Mouse (Mus musculus) myocyte (in vitro differentiated cells): ENCODE results near the gene Wbp2nl. TPM values are rescaled to one million over a fixed set of nuclear protein-coding genes. Genes with fewer than 3 reads are reported as not detected.

Experiments
- H3K27me3 ChIP-seq: one replicate; pipeline ENCODE4 v1.6.1; 2011; ENCODE audit not compliant: control insufficient read depth, insufficient read depth, insufficient read length
- H3K36me3 ChIP-seq: one replicate; pipeline ENCODE4 v1.6.1; 2011; ENCODE audit not compliant: control insufficient read depth, insufficient read depth
- H3K4me2 ChIP-seq: one replicate; pipeline ENCODE4 v1.6.1; 2011; ENCODE audit warnings: low read depth, control low read depth
- H3K4me3 ChIP-seq: one replicate; pipeline ENCODE4 v1.5.1; 2011; ENCODE audit warnings: mild to moderate bottlenecking, control low read depth, moderate library complexity
- H3K79me2 ChIP-seq: one replicate; pipeline ENCODE4 v1.6.1; 2011; ENCODE audit not compliant: control insufficient read depth, insufficient read depth
- H3ac ChIP-seq: one replicate; pipeline ENCODE4 v1.6.1; 2011; ENCODE audit not compliant: control insufficient read depth, insufficient read length
- CEBPB ChIP-seq: IDR thresholded peaks from 2 replicates; pipeline ENCODE4 v1.6.1; 2011; ENCODE audit warnings: mild to moderate bottlenecking, moderate library complexity; ENCODE audit not compliant: poor library complexity, insufficient read depth, severe bottlenecking
- E2F4 ChIP-seq: IDR thresholded peaks from one replicate; pipeline ENCODE4 v1.6.1; 2011; ENCODE audit warnings: mild to moderate bottlenecking, control low read depth, moderate library complexity; ENCODE audit not compliant: insufficient read depth
- MAX ChIP-seq: IDR thresholded peaks from one replicate; pipeline ENCODE4 v1.6.1; 2011; ENCODE audit warnings: low read depth, mild to moderate bottlenecking, control low read depth
- MYOD1 ChIP-seq, 3 experiments: IDR thresholded peaks; one replicate each; pipeline ENCODE4 v1.6.1; 2011; ENCODE audit warnings: control low read depth in 2 of 3, low read depth in 2 of 3, mild to moderate bottlenecking in 2 of 3, moderate library complexity in 1 of 3; ENCODE audit not compliant: insufficient read length in 2 of 3, control insufficient read depth in 1 of 3
- MYOG ChIP-seq, 3 experiments: IDR thresholded peaks; one replicate each; pipeline ENCODE4 v1.6.1; 2011; ENCODE audit warnings: control low read depth in 2 of 3, low read depth in 2 of 3, mild to moderate bottlenecking in 2 of 3; ENCODE audit not compliant: insufficient read length in 2 of 3, control insufficient read depth in 1 of 3, insufficient read depth in 1 of 3
- POLR2A ChIP-seq: IDR thresholded peaks from one replicate; pipeline ENCODE4 v1.6.1; 2011; ENCODE audit warnings: low read depth, mild to moderate bottlenecking, control low read depth, moderate library complexity; ENCODE audit not compliant: insufficient read length
- POLR2AphosphoS2 ChIP-seq: IDR thresholded peaks from one replicate; pipeline ENCODE4 v1.6.1; 2011; ENCODE audit warnings: low read depth, control low read depth; ENCODE audit not compliant: insufficient read length
- REST ChIP-seq: IDR thresholded peaks from one replicate; pipeline ENCODE4 v1.6.1; 2011; ENCODE audit warnings: mild to moderate bottlenecking, control low read depth, moderate library complexity; ENCODE audit not compliant: insufficient read depth, insufficient read length
- SRF ChIP-seq: IDR thresholded peaks from one replicate; pipeline ENCODE4 v1.6.1; 2011; ENCODE audit warnings: low read depth; ENCODE audit not compliant: control insufficient read depth, insufficient read length
- TCF12 ChIP-seq: IDR thresholded peaks from one replicate; pipeline ENCODE4 v1.6.1; 2011; ENCODE audit warnings: mild to moderate bottlenecking, control low read depth; ENCODE audit not compliant: poor library complexity, insufficient read depth, severe bottlenecking
- TCF3 ChIP-seq: IDR thresholded peaks from one replicate; pipeline ENCODE4 v1.6.1; 2011; ENCODE audit warnings: low read depth, control low read depth; ENCODE audit not compliant: insufficient read length
- USF1 ChIP-seq: IDR thresholded peaks from one replicate; pipeline ENCODE4 v1.6.1; 2011; ENCODE audit warnings: low read depth, mild to moderate bottlenecking, control low read depth, moderate library complexity
- polyA plus RNA-seq: library from polyadenylated mRNA; unstranded; fragments of >200 nt; fragmentation: generic; extraction: Trizol; gene quantifications from one replicate; pipeline ENCODE4 v1.2.1, GENCODE M21; 2012; ENCODE audit warnings: missing spikeins

Gene Wbp2nl
- polyA plus RNA-seq, 1 experiment: not detected

DNA sequence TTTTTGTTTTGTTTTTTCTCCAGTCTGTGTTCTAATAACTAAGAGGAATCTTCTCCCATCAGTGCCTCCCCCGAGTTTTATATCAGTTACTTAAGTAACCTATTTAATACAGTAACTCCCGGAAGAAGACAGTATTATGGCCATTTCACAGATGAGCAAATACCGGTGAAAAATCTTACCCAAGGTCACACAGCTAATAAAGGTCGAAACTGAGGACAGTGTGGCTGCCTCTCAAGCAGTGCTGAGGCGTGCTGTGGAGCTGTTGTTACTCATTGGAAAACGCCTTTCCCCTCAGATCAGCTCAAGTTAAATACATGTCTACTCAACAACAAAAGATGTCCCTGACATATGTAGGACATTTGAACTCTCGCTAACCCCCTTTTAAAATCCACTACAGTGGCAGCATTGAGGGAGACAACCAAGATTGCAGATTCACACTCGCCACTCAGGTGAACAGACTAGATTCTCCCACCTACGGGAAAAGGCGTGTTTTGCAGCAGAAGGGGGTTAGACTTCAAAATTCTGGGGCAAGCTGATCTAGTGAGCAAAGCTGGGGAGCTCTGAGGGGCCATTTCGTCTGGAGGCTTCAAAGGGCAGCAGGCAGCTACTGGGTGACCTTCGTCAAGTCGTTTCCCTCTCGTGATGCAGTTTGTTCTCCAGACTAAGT lies 54.5 kb downstream of the Wbp2nl start:
- Histone ChIP-seq H3ac (peak overlapping the region; percentile 39), H3K4me3 (peak overlapping the region; percentile 86), H3K36me3 (peaks cover 30% of the 10 kb centered on the region), H3K4me2 (peak overlapping the region; percentile 77), H3K79me2 (peaks cover 34% of the 10 kb centered on the region), H3K27me3 (no peaks in the 10 kb centered on the region)
- TF ChIP-seq MYOG (IDR thresholded peaks at IDR 0.05; ENCODE audit: control insufficient read depth in 1 of 3, insufficient read depth in 1 of 3, insufficient read length in 2 of 3, low read depth in 2 of 3) (no peak), USF1 (no peak), TCF3 (no peak), CEBPB (no peak), E2F4 (no peak), POLR2A (no peak), MYOD1 (IDR thresholded peaks at IDR 0.05; ENCODE audit: control insufficient read depth in 1 of 3, insufficient read length in 2 of 3, low read depth in 2 of 3) (no peak), SRF (no peak), REST (no peak), MAX (no peak), TCF12 (no peak), POLR2AphosphoS2 (no peak)

DNA sequence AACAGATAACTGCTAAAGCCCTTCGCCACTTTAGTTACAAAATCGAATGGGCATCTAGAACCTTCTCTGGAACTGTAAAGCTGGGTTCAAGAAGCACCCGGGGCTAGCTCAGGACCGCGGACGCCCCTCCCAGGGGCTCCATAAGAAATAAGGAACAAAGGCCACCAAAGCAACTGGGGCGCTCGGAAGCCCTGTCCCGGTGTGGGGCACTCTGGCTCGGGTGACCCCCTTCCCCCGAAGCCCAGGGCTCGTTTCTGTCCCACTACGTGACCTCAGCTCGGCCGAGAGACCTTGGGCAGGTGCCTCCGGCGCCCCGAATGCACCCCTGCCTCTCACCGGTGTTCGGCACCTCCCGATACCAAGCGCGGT lies 55.0 kb downstream of the Wbp2nl start:
- peak overlapping the region; percentile 39 for H3ac ChIP-seq
- H3K4me2 ChIP-seq: peak overlapping the region; percentile 77
- peaks cover 29% of the 10 kb centered on the region for H3K79me2 ChIP-seq
- H3K27me3 ChIP-seq: no peaks in the 10 kb centered on the region
- peak overlapping the region; percentile 86 for H3K4me3 ChIP-seq
- H3K36me3 ChIP-seq: peaks cover 24% of the 10 kb centered on the region
- TF ChIP-seq CEBPB: no peak
- no peak for TF ChIP-seq MAX
- TF ChIP-seq TCF12: no peak
- no peak for TF ChIP-seq SRF
- no peak for TF ChIP-seq POLR2AphosphoS2
- no peak for TF ChIP-seq MYOG (IDR thresholded peaks at IDR 0.05; ENCODE audit: control insufficient read depth in 1 of 3, insufficient read depth in 1 of 3, insufficient read length in 2 of 3, low read depth in 2 of 3)
- no peak for TF ChIP-seq POLR2A
- no peak for TF ChIP-seq TCF3
- TF ChIP-seq USF1: no peak
- no peak for TF ChIP-seq REST
- TF ChIP-seq MYOD1 (IDR thresholded peaks at IDR 0.05; ENCODE audit: control insufficient read depth in 1 of 3, insufficient read length in 2 of 3, low read depth in 2 of 3): no peak
- no peak for TF ChIP-seq E2F4

GRCm38 (mm10) chr15:82354126-82354945 lies 55.6 kb downstream of the Wbp2nl start, which contains the start of gene Ndufa6:
Gene Ndufa6, minus strand, starts transcription at chr15:82354322.
- Histone ChIP-seq H3K79me2 (peaks cover 23% of the 10 kb centered on the region), H3ac (peak within 1 kb of the TSS; percentile 39), H3K27me3 (no peaks in the 10 kb centered on the region), H3K4me3 (peak within 1 kb of the TSS; percentile 86), H3K4me2 (peak within 1 kb of the TSS; percentile 93), H3K36me3 (peaks cover 18% of the 10 kb centered on the region)
- TF ChIP-seq E2F4 (peak; percentile 32), CEBPB (no peak), USF1 (peak; percentile 31), MAX (no peak), REST (peak; percentile 47), SRF (peak; percentile 70), TCF12 (no peak), POLR2AphosphoS2 (peak; percentile 98), TCF3 (peak; percentile 20), POLR2A (peak; percentile 96), MYOD1 (IDR thresholded peaks at IDR 0.05; ENCODE audit: control insufficient read depth in 1 of 3, insufficient read length in 2 of 3, low read depth in 2 of 3) (peak in 1 of 3 experiments; percentile 21), MYOG (IDR thresholded peaks at IDR 0.05; ENCODE audit: control insufficient read depth in 1 of 3, insufficient read depth in 1 of 3, insufficient read length in 2 of 3, low read depth in 2 of 3) (peak in 1 of 3 experiments; percentile 54)

GRCm38 (mm10) chr15:82358431-82359260 lies 59.9 kb downstream of the Wbp2nl start:
- TF ChIP-seq USF1 (no peak), POLR2A (no peak), MYOG (IDR thresholded peaks at IDR 0.05; ENCODE audit: control insufficient read depth in 1 of 3, insufficient read depth in 1 of 3, insufficient read length in 2 of 3, low read depth in 2 of 3) (no peak), MYOD1 (IDR thresholded peaks at IDR 0.05; ENCODE audit: control insufficient read depth in 1 of 3, insufficient read length in 2 of 3, low read depth in 2 of 3) (no peak), POLR2AphosphoS2 (no peak), REST (no peak), SRF (no peak), TCF3 (no peak), TCF12 (no peak), MAX (no peak), CEBPB (no peak), E2F4 (no peak)
- Histone ChIP-seq H3K27me3 (no peaks in the 10 kb centered on the region), H3ac (no peak overlapping the region), H3K4me2 (no peak overlapping the region), H3K79me2 (peaks cover 3% of the 10 kb centered on the region), H3K36me3 (no peaks in the 10 kb centered on the region), H3K4me3 (no peak overlapping the region)
